Mouse (Mus musculus) bone marrow, adult 2 months (tissue): ENCODE results near the gene Slc9a3r1. TPM values are rescaled to one million over a fixed set of nuclear protein-coding genes. Genes with fewer than 3 reads are reported as not detected.

Experiments
- H3K27ac ChIP-seq: fragments of 200-500 bp; 2 replicates; pipeline ENCODE4 v1.5.1; 2012; ENCODE audit warnings: low read depth, mild to moderate bottlenecking, control low read depth, inconsistent platforms, low read length; ENCODE audit not compliant: control insufficient read depth, poor library complexity, insufficient read depth
- H3K4me1 ChIP-seq: fragments of 200-500 bp; 2 replicates; pipeline ENCODE4 v1.6.1; 2011; ENCODE audit warnings: low read length; ENCODE audit not compliant: control insufficient read depth, insufficient read depth
- H3K4me3 ChIP-seq: fragments of 200-500 bp; replicated peaks from 2 replicates; pipeline ENCODE3; 2011; ENCODE audit warnings: mild to moderate bottlenecking, low read depth, low read length, control low read depth; ENCODE audit not compliant: control insufficient read depth
- CTCF ChIP-seq: fragments of 200-500 bp; IDR thresholded peaks from 2 replicates; pipeline ENCODE4 v1.5.1; 2011; ENCODE audit warnings: low read length, control low read depth; ENCODE audit not compliant: control insufficient read depth, insufficient read depth
- POLR2A ChIP-seq: fragments of 200-500 bp; IDR thresholded peaks from 2 replicates; pipeline ENCODE4 v1.6.1; 2011; ENCODE audit warnings: low read depth, mild to moderate bottlenecking, control low read depth, low read length, borderline replicate concordance; ENCODE audit not compliant: control insufficient read depth
- WGBS: fragments of 180-500 bp; shearing (Covaris S2); methylation state at CpG from one replicate; pipeline ENCODE4 v1.1.7; 2018; 5-methylcytosine and 5-hydroxymethylcytosine counted together
- polyA plus RNA-seq: library from polyadenylated mRNA; stranded (reverse); fragments of >200 nt; gene quantifications from 2 replicates; pipeline ENCODE4 v1.2.4, GENCODE M21; 2011; ENCODE audit warnings: low replicate concordance; ENCODE audit not compliant: missing spikeins, insufficient read depth, insufficient read length

The Slc9a3r1 gene
- polyA plus RNA-seq, 1 experiment = 51.0 TPM

DNA sequence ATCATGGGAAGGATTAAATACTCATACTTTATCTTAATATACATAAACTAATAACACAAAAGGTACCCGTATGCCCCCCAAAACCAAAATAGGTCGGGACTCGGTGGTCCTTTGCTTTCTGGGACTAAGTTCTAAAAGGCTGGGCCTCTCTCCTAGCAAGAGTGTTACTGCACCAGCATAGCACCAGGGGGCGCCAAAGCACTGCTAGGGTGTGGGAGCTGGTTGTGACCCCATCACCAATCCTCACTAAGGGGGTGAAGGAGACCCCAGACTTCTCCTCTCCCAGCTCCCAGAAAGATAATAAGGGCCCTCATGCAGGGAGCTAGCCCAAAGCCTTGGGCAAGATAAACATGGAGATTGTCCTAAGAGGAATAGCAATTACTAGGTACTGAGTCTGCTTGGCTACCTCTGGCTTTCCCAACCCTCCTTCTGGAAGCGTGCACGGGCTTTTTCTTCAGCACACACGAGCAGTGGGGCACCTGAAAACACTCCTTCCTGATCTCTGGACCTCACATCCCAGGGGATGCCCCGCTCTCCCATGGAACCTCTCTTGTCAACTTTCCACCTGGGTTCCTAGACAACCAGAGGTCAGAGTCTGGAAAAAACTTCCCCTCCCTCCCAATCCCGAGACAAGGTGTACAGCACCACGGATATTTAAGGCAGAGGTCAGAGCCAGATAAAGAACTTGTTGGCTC, 2.1 kb upstream of the Slc9a3r1 start:
- 25% methylated on average over 10 of the region's 10 CpGs for WGBS
- Histone ChIP-seq H3K4me1 (peaks cover 8% of the 10 kb centered on the region), H3K4me3 (no peak overlapping the region), H3K27ac (peak overlapping the region; percentile 56)
- TF ChIP-seq CTCF (peak; percentile 92), POLR2A (no peak)

DNA sequence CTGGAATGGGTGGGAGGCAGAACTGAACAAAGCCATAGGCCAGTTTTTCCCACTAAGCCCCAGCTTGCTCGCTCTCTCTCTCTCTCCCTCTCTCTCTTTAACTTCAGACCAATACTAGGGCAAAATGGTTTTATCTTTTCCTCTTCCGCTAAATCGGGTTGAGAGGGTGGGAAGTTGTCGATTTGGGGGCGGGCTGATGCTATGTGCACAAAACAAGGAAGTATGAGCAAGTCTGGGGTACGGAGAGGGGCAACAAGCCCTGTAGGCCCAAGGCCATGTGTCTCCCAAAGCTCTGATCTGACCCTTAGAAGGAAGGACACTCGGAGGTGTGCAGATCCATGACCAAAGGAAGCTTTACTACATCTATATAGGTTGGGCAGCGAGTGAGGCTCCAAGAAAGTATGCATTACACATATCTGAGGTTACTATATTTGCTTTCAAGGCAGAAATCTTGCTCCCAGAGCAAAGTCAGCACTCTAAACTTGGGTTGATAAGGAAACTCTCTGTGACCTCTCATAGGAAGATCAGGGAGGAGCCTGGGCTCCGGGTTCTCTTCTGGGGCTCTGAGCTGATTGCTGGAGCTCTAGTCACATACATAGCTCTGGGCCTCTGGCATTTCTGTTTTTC, 1.4 kb upstream of the Slc9a3r1 start:
- H3K4me1 ChIP-seq = peaks cover 8% of the 10 kb centered on the region
- peak overlapping the region; percentile 56 for H3K27ac ChIP-seq
- 9% methylated on average over 9 of the region's 9 CpGs for WGBS
- no peak overlapping the region for H3K4me3 ChIP-seq
- no peak for TF ChIP-seq POLR2A
- TF ChIP-seq CTCF = no peak

DNA sequence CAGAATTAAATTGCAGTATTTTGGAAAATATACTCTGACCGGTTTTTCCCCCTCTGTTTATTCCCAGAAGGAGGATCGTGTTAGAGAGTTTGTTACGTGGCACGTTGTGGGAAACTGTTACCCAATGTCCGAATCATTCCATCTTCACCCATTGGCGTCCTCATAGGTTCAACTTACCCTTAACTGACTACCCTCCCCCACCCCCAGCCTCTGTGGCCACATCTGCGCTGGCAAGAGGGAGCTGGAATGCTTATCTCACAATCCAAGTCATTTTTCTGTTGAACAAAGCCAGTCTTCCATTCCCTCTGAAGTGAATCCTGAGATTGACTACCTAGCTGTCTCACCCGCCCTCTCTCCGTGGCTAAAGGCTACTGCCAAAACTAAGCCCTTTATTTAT, 938 bp upstream of the Slc9a3r1 start:
- Histone ChIP-seq H3K4me1 (peaks cover 8% of the 10 kb centered on the region), H3K4me3 (no peak overlapping the region), H3K27ac (peak overlapping the region; percentile 88)
- WGBS = 22% methylated on average over 9 of the region's 9 CpGs
- TF ChIP-seq POLR2A (no peak), CTCF (no peak)

DNA sequence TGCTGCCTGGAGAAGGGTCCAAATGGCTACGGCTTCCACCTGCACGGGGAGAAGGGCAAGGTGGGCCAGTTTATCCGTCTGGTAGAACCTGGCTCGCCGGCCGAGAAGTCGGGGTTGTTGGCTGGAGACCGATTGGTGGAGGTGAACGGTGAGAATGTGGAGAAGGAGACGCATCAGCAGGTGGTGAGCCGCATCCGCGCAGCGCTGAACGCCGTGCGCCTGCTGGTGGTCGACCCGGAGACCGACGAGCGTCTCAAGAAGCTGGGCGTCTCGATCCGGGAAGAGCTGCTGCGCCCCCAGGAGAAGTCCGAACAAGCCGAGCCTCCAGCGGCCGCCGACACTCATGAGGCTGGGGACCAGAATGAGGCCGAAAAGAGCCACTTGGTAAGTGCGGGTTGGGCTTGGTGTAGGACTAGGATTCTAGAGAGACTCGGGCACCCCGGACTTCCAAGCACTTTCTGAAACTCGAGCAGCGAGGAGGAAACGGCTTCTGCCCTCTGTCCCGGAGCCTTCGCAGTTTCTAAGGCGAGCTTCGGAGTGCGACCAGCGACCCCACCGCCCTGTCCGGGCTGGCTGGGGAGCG, 518 bp downstream of the Slc9a3r1 start:
- H3K4me3 ChIP-seq = peak overlapping the region; percentile 92
- H3K4me1 ChIP-seq = no peaks in the 10 kb centered on the region; the same call in 1 of the 2 replicates
- TF ChIP-seq POLR2A (no peak), CTCF (peak; percentile 22; the same call in 1 of the 2 replicates)
- peak overlapping the region; percentile 86 for H3K27ac ChIP-seq
- WGBS = under 1% methylated on average over 47 of the region's 47 CpGs

DNA sequence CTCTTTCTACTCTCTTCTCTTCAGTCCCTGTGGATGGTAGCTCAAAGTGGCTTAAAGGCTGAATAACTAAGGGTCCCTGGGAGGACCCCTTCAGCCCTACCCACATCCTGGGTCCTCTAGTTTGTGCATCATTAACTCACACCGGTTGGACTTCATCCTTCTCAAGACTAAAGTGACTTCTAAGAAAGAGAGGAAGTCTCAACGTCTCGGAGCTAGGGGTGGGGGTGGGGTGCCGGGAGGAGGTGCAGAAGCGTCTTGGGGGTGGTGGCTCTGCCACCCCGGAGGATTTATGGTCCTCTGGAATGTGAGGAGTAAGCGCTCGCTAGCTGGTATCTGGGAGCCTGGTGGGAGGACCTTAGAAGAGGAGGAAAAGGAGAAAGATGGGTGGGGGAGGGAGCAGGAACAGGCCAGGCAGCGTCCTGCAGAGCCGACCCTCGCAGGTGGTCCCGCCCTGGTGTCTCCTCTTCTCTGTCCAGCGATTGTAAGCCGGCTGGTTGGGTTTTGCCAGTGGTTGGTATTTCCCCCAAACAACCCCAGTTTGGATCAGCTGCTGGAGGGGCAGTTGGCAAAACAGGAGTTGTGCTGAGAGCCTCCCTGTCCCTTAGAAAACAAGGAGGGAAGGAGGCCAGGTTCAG, 1.3 kb downstream of the Slc9a3r1 start:
- Histone ChIP-seq H3K4me1 (no peaks in the 10 kb centered on the region; the same call in 1 of the 2 replicates), H3K4me3 (peak overlapping the region; percentile 92), H3K27ac (no peak overlapping the region; the same call in 1 of the 2 replicates)
- WGBS = under 1% methylated on average over 14 of the region's 14 CpGs
- TF ChIP-seq POLR2A (no peak), CTCF (no peak)

DNA sequence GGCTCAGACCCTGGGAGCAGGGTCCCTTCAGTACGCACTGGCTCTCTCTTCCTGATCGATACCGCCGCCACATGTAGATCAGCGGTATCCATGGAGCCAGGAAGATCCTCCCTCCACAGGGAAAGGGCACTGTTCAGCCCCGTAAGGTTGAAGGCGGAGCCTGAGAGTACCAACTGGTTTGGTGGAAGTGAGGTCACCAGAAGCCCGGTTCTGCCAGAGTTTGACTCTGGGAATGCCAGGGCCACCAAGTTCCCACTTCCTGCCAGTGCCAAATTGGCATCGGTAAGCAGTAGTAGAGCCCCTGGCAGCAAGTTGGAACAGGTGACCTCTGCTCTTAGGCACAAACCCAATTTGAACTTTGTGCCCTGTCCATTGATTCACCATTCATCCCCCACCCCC, 1.8 kb downstream of the Slc9a3r1 start:
- H3K4me1 ChIP-seq = no peaks in the 10 kb centered on the region; the same call in 1 of the 2 replicates
- no peak for TF ChIP-seq POLR2A
- no peak for TF ChIP-seq CTCF
- 10% methylated on average over 9 of the region's 9 CpGs for WGBS
- H3K27ac ChIP-seq = no peak overlapping the region
- H3K4me3 ChIP-seq = peak overlapping the region; percentile 92

DNA sequence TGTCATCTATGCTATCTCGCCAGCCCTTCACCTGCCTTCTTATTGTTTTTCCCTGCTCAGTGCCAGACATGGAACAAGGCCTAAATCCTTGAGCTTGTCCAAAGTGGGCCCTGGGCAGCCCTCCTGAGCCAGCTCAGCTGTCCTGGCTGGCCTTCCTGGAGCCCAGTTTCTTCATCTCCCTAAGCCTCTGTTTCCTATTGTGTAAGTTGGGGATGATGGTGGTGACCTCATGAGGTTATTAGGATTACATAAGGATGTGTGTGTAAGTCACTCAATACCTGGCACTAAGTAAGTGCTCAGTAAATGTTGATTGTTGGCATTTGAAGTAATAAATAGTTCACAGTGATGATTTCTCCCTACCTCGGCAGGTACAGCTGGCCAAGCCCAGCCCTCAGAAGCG, 3.6 kb downstream of the Slc9a3r1 start:
- TF ChIP-seq POLR2A (no peak), CTCF (no peak)
- H3K4me3 ChIP-seq = no peak overlapping the region
- H3K4me1 ChIP-seq = no peaks in the 10 kb centered on the region; the same call in 1 of the 2 replicates
- WGBS = 63% methylated on average over 3 of the region's 3 CpGs
- H3K27ac ChIP-seq = no peak overlapping the region

DNA sequence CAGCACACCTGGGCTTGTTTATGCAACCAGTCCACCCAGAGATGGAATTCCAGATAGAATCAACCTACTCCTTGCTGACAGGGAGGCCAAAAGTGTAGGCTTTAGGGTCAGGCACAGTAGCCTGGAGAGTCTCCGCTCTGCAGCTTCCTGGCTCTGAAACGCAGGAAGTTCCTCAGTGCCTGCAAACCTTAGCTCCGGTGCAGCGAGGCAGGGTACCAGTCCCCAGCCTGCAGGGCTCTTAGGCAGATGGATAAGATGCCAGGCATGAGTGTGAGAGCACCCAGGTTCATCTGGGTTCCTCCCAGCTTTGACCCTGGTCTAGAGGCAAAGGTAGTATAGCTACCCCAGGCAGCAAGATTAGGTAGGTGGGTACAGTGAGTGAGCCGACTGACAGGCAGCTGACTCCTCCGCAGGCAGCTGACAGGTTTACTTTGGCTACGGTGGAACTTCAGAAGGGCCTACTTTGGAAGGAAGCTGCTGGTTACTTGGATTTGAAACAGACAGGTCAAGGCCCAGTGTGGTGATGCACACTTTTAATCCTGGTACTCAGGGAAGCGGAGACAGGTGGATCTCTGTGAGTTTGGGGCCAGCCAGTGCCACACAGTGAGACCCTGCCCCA, 4.6 kb downstream of the Slc9a3r1 start:
- TF ChIP-seq POLR2A = no peak
- TF ChIP-seq CTCF = no peak
- 64% methylated on average over 8 of the region's 8 CpGs for WGBS
- H3K4me1 ChIP-seq = peaks cover 3% of the 10 kb centered on the region
- no peak overlapping the region for H3K27ac ChIP-seq
- H3K4me3 ChIP-seq = no peak overlapping the region
